Mouse (Mus musculus) frontal cortex, postnatal 10 days (tissue): ENCODE data around the gene Gpr4.

ENCODE experiments used
- DNase-seq, 2 experiments: peaks; one replicate each; pipeline ENCODE4 v3.0.0; 2022; ENCODE audit warnings: low spot score in 2 of 2, mixed read lengths in 1 of 2

Gene Gpr4

DNA sequence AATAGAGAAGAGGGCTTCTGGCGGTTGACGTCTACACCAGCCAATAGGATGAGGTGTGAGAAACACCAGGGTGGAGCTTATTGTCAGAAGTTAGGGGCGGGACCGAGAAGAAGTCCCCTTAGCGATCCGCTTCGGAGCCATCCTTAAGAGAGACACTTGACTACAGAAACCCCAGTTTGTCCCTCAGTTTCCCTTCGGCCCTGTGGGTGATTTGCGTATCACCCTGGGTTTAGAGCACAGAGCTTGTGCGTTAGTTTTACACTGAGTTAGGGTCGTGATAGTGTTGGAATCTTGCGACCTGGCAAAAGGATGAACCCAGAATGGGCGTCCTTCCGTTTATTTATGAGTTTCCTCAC, 16.4 kb downstream of the Gpr4 start:
- DNase-seq, result no peak

DNA sequence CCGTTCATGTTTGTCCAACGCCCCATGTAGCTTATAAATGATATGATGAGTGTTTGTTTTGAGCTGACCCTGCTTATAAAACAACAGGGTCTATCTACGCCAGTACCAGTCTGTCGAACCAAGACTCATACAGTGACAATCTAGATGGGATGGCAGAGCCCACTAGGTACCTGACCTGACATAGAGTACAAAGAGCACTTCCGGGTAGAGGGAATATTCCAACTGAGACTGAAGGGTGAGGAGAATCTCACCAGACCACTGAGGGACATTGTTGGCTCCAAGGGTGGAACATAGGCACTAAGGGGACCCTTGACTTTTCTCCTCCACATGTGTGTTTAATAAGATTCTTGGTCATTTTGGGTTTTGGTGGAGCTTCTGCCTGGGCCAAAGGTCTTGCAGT, 17.1 kb downstream of the Gpr4 start:
- no peak for DNase-seq

DNA sequence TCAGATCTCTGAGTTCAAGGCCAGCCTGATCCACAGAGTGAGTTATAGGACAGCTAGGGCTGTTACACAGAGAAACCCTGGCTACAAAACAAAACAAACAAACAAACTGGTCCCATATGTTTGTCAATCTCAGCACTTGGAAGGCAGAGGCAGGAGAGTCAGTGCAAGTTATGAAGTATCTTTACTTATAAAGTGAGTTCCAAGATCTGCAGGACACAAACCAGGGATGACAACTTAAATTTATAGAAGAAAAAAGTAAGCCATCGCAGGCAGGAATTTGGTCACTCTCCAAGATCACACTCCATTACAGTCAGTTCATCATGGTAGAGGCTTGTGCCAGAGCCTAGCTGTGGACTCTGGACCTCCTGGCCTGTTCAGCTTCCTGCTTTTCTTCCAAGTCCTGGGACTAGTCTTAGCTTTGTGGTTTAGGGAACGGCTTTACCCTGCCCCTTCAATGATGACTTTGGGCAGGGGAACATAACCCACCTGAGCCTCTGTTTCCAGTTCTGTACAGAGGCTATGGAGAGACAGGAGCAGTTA, 17.8 kb downstream of the Gpr4 start:
- DNase-seq, result no peak

DNA sequence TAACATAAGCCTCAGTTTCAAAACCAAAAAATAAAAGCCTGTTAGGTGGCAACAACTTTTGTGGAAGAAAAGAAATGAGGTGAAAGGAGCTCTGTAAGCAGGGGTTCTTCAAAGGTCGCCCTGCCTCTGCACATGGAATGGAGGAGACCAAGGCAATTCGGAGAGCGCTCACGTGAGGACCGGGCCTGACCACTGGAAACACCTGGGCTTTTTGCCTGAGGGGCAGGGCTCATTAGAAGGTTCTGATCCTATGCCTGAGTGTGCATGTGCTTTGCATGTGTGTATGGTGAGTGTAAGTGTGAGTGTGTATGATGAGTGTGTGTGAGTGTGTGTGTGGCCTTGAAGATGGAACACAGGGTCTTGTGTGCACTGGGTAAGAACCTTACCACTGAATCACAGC, 18.6 kb downstream of the Gpr4 start:
- no peak for DNase-seq

DNA sequence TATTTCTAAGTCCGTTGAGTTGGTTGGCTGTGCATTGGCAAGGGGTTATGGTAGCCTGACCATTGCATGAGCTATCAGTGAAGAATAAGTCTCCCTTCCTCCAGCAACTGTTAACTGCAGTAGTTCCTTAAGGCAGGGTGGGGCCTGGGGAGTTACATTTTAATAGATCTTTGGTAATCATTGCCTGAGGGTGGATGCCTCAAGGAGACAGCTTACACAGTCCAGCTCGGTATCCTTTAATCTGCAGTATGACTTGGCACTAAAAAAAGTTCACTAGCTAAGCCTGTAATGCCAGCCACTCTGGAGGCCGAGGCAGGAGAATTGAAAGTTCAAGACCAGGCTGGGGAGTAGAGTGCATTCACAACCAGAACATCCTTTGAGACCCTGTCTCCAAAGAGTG, 19.5 kb downstream of the Gpr4 start:
- no peak for DNase-seq

DNA sequence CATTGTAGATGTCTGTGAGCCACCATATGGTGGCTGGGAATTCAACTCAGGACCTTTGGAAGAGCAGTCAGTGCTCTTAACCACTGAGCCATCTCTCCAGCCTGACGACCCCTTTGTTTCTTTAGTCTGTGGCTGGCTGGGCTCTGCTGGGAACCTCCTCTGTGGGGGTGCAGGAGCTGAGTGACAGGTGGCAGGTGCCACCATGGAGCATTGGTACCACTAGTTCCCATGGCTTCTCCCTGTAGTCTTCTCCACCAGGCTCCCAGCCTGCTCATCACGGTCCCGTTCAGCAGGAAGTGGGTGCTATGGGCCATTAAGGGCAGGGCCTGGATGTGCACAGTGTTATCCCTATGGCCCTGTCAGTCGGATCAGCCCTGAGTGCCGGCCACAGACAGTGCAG, 22.3 kb downstream of the Gpr4 start:
- no peak for DNase-seq

DNA sequence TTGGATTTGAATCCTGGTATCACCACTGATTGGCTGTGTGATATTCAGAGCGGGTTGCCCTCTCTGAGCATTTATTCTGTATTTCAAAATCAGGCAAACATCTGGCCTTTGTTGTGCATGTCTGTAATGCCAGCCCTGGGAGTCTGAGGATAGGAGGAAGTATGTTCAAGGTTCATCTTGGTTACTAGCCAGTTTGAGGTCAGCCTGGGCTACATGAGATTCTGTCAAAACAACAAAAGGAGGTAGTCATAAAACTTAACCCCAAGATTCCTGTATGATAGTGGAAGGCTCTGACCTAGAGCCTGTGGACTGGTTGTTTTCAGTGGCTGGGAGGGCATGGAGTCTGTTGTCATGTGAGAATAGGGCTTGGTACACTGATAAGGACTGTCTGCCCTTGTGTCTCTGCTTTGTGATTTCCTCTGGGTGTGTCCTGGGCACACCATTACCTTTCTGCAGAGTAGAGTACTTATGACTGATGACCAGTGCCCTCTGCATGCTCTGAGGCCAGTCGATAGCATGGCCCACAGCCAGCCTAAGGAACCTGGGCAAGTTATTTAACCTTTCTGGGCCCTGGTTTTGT, 22.8 kb downstream of the Gpr4 start:
- no peak for DNase-seq

DNA sequence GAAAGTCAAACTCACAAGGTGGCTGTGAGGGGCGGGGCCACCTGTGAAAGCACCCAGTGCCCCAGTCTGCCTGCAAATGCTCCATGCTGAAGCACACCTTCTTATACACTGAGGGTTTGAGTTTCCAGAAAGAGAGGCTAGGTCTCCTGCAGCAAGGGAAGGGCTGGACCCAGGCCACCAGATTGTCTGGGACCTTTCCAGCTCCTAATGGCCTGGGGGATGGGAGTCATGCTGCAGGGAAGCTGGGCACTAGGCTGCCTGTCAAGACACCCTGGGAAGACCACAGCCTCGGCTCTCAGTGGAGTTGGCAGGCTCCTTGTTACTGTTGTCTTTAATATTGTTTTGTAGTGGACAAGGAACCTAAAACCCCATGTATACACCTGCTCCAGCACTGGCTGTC, 24.1 kb downstream of the Gpr4 start:
- DNase-seq, result no peak

DNA sequence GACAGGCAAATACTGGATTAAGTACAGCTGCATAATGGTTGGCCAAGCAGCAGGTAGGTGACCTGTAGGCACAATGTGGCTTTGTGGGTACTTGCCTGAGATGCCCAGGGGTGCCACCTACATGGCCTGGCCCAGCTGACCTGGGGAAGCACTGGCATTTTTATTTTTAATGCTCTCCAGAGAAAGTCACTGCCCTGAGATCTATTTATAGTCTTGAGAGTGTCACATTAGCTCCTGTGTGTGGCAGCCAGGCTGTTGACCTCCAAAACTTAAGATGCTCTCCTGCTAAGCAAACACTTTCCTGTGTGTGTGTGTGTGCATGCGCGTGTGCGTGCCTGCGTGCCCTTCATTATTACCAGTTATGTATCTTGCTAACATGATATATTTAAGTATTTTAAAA, 26.0 kb downstream of the Gpr4 start:
- no peak for DNase-seq

DNA sequence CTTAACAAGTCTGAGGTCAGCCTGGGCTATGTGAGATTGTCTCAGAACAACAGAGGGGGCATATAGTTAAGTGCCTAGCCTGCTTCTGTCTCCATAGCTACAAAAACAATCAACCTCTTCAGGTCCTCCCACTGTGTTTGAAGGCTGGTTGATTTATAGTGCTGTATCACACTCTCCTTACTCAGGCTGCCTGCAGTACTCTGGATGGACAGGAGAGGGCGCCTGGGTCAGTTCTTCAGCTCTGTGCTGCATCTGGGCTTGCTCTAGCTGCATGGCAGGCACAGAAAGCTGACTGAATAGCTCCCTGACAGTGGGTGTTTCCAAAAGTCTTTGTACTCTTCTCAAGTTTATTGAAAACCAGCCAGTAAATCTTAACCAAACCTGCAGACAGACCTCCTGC, 27.1 kb downstream of the Gpr4 start:
- DNase-seq, result peak; percentile 76 to 85

DNA sequence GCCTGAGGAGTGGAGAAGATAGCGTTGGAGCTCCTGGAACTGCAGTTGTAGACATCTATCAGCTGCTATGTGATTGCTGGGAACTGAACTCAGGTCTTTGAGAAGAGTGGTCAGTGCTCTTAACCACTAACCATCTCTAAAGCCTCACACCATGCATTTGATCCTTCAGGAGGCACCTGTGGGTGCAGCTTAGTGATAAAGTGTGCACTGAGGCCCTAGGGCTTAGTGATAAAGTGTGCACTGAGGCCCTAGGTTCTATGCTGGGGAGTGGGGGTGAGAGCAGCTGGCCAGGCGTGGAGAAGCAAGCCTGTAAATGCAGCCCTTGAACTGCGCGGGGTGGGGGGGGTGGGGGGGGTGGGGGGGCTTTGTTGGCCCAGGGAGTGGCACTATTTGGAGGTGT, 27.6 kb downstream of the Gpr4 start:
- DNase-seq, result no peak

DNA sequence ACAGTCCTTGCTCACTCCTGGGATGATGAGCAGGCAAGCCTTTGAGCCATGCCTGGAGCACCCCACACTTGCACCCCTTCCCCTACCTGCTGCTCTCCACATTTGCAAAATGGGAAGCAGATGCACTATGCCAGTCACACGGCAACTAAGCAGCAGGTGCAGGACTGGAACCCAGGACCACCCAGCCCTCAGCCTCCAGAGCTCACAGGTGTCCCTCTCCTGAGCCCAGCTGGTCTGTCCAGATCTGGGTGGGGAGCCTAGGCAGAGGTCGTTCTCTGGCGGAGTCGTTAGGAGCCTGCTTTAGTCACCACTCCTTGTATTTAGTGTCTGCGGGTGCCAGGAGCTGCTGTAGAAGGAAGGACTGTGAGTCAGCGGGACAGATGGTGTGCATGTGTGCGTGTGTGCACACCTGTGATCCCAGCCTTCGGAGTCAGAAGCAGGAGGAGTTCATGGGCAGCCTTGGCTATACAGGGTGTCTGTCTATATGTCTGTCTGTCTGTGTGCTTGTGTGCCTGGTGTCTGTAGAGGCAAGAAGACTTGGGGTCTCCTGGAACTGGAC, 28.6 kb downstream of the Gpr4 start:
- DNase-seq, result no peak

DNA sequence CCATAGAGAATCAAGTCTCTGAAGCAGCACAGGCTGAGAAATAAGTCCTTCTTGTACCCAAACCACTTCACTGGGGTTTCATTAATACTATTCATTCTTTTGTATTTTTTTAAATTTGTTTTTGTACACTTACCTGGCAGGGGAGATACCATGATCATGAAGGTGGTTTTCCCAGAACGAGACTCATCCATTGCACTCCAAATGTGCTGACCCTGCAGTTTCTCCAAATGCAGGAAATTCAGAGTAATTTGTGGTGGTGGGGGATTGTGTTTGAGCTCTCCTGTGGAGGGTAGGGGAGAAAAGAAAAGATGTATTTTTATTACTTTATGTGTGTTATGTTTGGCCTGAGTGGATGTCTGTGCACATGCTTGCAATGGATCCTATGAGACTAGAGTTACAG, 29.7 kb downstream of the Gpr4 start:
- DNase-seq, result no peak

DNA sequence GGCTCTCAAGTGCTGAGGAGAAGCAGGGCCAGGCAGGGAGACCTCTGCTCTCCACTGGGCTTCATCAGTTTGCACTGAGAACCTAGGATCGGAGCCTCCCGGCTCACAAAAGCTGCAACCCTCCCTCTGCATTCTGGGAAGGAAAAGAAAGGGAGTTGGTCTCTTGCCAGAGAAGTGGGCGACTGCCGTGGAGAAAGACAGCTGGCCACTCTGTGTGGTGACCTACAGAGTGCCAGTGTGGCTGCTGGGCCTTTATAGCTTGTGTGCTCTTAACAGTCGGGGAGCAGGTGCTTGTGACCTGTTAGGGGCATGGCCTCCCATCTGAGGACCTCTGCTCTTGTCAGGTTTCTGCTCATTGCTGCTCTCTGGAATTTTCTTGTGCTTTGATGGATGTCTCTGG, 31.5 kb downstream of the Gpr4 start:
- no peak for DNase-seq

DNA sequence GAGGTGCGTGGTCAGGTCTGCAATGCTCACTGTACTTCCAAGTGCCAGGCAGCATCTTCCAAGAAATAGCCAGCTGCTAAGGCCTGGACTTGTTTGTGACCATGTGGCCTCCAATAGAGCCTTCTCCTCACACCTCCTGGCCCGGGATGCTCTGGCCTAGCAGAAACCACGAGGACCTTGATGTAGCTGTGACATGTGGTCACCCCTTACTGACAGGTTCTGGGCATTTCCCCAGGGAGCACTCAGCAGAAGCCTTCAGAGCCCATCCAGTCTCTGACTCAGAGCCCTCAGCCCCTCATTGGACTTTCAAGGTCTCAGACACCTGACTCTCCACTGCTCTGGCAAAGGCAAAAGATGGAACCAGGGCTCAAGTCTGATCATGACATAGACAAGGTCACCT, 32.7 kb downstream of the Gpr4 start:
- no peak for DNase-seq

DNA sequence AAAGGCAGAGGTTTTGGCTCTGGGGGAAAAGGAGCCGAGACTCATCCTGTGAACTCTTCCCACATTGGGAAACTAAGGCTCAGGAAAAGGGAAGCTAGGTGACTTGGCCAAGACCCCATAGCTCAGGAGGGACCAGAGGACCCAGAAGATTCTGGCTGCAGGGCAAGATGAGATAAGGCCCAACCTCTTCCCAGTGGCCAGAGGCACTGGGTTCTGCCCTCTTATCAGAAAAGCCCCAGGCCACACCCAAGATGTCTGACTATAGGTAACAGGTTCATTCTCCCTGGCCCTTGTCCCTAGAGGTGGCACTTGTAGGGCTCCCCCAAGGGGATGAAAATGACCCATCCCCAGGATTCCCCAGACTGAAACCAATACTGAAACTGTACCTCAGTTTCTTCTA, 34.5 kb downstream of the Gpr4 start:
- DNase-seq, result no peak

DNA sequence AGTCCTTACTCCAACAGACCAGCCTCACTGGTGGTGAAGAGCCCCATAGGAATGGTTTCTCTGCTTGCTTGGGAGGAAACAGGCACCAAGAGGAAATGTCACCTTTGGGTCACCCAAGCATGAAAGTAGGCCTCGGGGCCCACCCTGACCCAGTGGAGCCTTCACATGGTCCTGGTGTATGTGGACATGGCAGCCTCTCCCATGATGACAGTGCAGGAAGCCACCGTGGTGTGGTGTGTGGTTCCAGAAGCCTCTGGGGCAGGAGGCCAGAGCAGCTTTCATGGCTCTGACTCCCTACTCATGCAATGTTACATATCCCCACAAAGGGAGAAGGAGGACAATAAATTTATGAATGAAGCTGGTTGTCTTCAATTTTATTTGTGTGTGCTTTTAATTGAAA, 35.2 kb downstream of the Gpr4 start:
- DNase-seq, result no peak

DNA sequence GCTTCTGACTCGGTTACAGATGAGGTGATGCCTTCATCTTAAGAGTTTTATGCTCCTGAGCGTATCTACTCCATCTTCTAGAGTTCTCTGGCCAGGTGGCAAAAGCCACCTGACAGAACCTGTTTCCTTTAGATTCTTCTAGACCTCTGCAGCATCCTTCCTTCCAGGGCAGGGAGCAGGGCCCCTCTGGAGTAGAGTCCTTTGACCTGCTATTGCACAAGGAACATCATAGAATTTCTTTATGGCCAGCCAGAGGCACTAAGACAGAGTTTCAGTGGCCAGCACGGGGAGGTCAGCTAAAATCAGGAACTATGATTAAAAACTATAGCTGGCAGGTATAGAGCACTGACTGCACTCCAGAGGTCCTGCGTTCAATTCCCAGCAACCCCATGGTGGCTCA, 39.7 kb downstream of the Gpr4 start:
- no peak for DNase-seq

DNA sequence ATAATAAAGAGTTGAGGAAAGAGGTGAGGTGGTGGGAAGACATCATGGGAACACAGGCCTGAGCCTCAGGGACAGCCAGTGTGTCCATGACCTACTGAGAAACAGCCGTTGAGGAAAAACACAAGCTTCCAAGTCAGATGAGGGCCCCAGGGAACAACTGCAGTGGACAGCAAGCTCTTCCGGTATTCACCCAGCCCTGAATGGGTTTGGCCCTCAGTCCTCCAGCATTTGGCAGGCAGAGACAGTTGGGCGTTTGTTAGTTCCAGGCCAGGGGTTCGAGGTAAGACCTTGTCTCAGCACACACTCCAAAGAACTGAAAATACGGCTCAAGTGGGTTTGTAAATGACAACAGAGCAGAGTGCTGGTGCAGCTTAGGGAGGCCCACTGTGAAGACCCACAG, 41.1 kb downstream of the Gpr4 start:
- no peak for DNase-seq

DNA sequence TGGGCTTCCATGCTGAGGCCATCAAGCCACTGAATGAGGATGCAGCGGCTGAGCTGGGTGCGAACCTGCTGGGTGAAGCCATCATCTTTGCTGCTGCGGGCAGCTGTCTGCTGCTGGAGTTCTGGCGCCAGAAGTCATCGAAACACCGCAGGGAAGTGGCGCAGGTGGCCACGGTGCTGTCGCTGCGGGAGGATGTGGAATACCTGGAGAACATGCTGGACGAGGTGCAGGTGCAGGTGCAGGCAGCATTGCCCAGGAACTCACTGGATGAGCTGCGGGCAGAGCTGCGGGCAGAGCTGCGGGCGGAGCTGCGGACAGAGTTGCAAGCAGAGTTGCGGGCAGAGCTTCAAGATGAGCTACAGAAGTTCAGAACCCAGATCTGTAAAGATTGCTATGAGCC, 43.1 kb downstream of the Gpr4 start:
- no peak for DNase-seq

DNA sequence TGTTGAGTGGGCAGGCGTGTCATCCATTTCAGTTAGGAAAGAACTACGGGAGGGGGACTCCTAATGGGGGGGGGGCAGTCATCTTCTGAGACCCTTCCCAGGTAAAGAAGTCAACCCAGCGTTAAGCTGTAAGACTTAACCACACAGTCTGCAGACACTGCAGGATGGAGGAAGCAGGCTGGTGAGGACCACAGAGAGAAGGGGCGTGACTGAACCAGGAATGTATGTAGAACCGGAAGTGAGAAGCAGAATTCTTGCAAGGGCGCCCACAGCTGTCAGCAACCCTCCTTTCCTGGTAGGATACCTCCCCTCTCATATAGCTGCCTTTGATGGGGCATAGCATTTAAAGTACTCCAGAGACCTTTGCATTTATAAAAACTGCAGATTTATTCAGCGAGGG, 44.2 kb downstream of the Gpr4 start:
- no peak for DNase-seq

DNA sequence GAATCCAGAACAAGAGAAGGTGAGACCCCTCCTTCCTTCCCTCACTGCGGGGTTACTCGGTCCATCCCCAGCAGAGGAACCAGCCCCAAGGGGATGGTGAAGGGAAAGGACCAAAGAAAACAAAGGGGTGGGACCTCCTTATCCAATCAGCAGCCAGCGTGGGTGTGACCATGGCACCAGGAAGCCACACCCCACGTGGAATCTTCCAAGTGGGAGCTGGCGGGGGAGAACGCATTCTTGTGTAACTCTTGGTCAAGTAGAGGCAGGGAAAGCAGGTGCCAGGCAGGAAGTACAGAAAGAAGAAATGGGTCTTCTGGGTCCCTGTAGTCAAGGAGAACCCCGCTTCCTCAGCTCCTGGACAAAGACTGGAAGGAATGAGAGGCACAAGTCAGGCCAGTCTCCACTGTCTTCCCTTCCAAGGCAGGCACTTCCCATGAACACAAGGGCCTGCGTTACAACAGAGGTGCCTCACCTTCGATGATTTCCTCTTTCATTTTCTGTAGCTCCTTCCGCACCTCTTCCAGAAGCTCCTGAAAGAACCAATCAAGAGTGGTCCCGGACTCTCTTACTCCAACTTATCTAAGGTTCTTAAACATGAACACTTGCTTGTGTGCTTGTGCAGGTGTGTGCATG, 45.2 kb downstream of the Gpr4 start:
- DNase-seq, result peak; percentile 50 to 62

DNA sequence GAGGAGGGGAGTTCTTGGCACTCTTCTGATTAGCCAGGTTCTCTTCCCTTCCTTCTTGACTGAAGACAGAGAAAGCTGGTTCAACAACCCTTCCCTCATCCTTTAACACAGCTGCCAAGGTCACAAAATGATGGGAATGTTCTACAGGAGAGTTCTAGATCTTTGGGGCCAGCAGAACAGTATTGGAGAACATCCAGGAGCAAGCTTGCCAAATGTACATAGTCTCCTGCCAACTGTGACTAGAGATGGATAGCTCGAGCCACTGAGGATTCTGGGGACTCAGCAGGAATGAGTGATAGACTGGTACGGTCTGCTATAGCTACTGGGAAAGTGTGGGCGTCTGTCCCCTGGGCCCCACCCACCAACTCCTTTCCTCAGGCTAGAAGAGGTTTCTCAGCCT, 46.0 kb downstream of the Gpr4 start:
- no peak for DNase-seq

DNA sequence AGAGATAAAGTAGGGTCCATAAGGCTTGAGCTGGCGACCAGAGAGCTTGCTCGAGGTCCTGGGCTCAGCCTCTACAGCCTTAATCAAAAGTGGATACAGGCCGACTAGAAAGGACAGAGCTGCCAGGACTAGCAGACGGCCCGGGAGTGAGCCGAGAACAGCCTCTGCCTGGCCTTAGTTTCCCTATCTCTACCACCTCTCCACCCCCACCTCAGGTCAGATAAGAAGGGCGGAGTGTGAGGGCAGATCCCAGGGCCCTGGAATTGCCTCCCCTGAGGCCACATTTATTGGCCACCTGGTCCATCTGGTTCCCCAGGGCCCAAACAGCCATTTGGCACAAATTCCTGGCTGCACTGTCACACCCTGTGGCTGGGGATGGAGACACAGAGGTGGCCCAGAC, 52.8 kb downstream of the Gpr4 start:
- DNase-seq, result no peak
